31 mouse cellular contexts compared by ENCODE assay signal in the genomic region with DNA sequence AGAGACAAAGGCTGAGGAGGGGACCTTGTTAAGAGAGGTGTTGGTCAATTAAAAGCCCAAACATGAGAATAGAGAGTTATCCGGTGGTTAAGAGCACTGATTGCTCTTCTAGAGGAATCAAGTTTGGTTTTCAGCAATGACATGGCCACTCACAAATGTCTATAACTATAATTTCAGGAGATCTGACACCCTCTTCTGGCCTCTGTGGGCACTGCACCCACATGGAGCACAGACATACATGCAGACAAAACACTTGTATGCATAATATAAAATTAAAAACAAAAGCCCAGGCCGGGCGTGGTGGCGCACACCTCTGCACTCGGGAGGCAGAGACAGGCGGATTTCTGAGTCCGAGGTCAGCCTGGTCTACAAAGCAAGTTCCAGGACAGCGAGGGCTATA. TPM values are rescaled to one million over a fixed set of nuclear protein-coding genes. Genes with fewer than 3 reads are reported as not detected.
DNase-seq lines count a peak whose midpoint lies in the region; ATAC-seq and TF ChIP-seq lines count a peak whose summit lies in the region.
"Had no signal": no experiment of that assay in that cellular context is flagged by ENCODE, and none has a peak within 500 bp of the region (broad histone marks: within the 10 kb centered on the region; RNA-seq: fewer than 3 reads in every experiment).

No protein-coding gene starts in this region.

- H3K4me3 ChIP-seq in layer of hippocampus, adult 2 months, result no peak overlapping the region
- H3K4me3 ChIP-seq: erythroblast, embryonic 14.5 days; forebrain, embryonic 12.5 days; hindbrain, embryonic 12.5 days; kidney, embryonic 15.5 days; limb, embryonic 10.5 days; limb, embryonic 15.5 days; midbrain, embryonic 10.5 days; midbrain, embryonic 15.5 days; neural tube, embryonic 15.5 days; stomach, embryonic 15.5 days had no signal

- H3K27ac ChIP-seq in layer of hippocampus, adult 2 months, result no peak overlapping the region
- H3K27ac ChIP-seq: forebrain, embryonic 12.5 days; hindbrain, embryonic 12.5 days; hindbrain, postnatal 0 days; kidney, embryonic 15.5 days; limb, embryonic 10.5 days; limb, embryonic 15.5 days; midbrain, embryonic 10.5 days; midbrain, embryonic 15.5 days; neural tube, embryonic 15.5 days; stomach, embryonic 15.5 days had no signal

- TF ChIP-seq CTCF in layer of hippocampus, adult 2 months (conservative IDR thresholded peaks at IDR 0.05), result peak; percentile 48

- no peak for ATAC-seq in activated CD4-positive, CD25-positive, alpha-beta regulatory T cell, adult 4 months
- ATAC-seq: hindbrain, postnatal 0 days; intestine, embryonic 16.5 days; midbrain, embryonic 15.5 days had no signal

- no peak for DNase-seq in layer of hippocampus, adult 2 months (ENCODE audit: low spot score in 2 of 2)
- no peak for DNase-seq in layer of hippocampus, adult 9-11 months
- DNase-seq in testis, postnatal 10 days (ENCODE audit: low spot score), result peak; percentile 46
- no peak for DNase-seq in testis, postnatal 14 days (ENCODE audit: low spot score)
- DNase-seq in ES-CJ7 (ENCODE audit: low read depth, low spot score) (peak; percentile 68), ZHBTc4 (ENCODE audit: low read depth, low spot score) (peak; percentile 81)
- DNase-seq in retina, embryonic 14.5 days (ENCODE audit: low spot score), result no peak
- DNase-seq: adrenal gland, adult 2 months; adrenal gland, postnatal 36 days; cerebellum, adult 18-20 months; cerebellum, postnatal 14 days; gastrocnemius, postnatal 14 days; heart, adult 11 months; heart, postnatal 36 days; kidney, postnatal 36 days; lung, postnatal 10 days; right cerebral cortex, postnatal 25 days; thymus, adult 2 months had no signal

RNA-seq across cellular contexts. Expression of a gene that starts 2.8 kb away (rescaled TPM):
- 10 to 100 TPM; 70.9 to 88.3 TPM for total RNA-seq in layer of hippocampus, adult 2 months (2021)
- under 1 TPM; 0.24 to 0.65 TPM for polyA plus RNA-seq in activated CD4-positive, CD25-positive, alpha-beta regulatory T cell, adult 4 months (2017; shearing (Covaris generic))
- polyA plus RNA-seq: erythroblast, embryonic 14.5 days had no signal

RNA-seq across cellular contexts. Expression of a gene that starts 56.9 kb away (rescaled TPM):
- total RNA-seq in layer of hippocampus, adult 2 months (2021), result 10 to 100 TPM; 16.5 to 17.7 TPM
- polyA plus RNA-seq in activated CD4-positive, CD25-positive, alpha-beta regulatory T cell, adult 4 months (2017; shearing (Covaris generic)), result 10 to 100 TPM; 68.8 to 82.9 TPM

Comparison
In these comparisons a context has a peak if more than half of its experiments do, and no peak if none do; other contexts are left out.
1. DNase-seq: peak in testis, postnatal 10 days (single experiment), ES-CJ7 (single experiment) and ZHBTc4 (single experiment); none in layer of hippocampus, adult 2 months (0 of 2), layer of hippocampus, adult 9-11 months (single experiment), testis, postnatal 14 days (single experiment) and retina, embryonic 14.5 days (single experiment).